Mouse (Mus musculus) cerebellum, adult 2 months (tissue): ENCODE data around the gene Ddx31.

ENCODE experiments used
- CTCF ChIP-seq: fragments of 200-500 bp; IDR thresholded peaks from 2 replicates; pipeline ENCODE4 v1.5.1; 2011; ENCODE audit warnings: low read depth, mild to moderate bottlenecking, control low read depth, low read length, moderate library complexity, borderline replicate concordance; ENCODE audit not compliant: insufficient read depth
- POLR2A ChIP-seq: fragments of 200-500 bp; IDR thresholded peaks from 2 replicates; pipeline ENCODE4 v1.6.1; 2011; ENCODE audit warnings: low read length, control low read depth, borderline replicate concordance; ENCODE audit not compliant: insufficient read depth

- no peak for TF ChIP-seq CTCF
- TF ChIP-seq POLR2A, result no peak
These were observed 62.1 kb downstream of the Ddx31 start for GRCm38 (mm10) chr2:28902291-28902690.
